Mouse (Mus musculus) yolk sac, embryonic 10.5 days (tissue): Measurements from ENCODE around the gene Rerg.

Experiments used
- DNase-seq: peaks from one replicate; pipeline ENCODE4 v3.0.0-alpha.2; 2017; ENCODE audit warnings: low spot score

The Rerg gene

GRCm38 (mm10) chr6:137011187-137011586, 159.1 kb downstream of the Rerg start:
- no peak for DNase-seq
